Mouse (Mus musculus): ENCODE data around the gene Mga. TPM values are rescaled to one million over a fixed set of nuclear protein-coding genes. Genes with fewer than 3 reads are reported as not detected.

Gene Mga
- total and polyA plus RNA-seq, 3 experiments = 45.7 to 224 (median 60.9) TPM

DNA sequence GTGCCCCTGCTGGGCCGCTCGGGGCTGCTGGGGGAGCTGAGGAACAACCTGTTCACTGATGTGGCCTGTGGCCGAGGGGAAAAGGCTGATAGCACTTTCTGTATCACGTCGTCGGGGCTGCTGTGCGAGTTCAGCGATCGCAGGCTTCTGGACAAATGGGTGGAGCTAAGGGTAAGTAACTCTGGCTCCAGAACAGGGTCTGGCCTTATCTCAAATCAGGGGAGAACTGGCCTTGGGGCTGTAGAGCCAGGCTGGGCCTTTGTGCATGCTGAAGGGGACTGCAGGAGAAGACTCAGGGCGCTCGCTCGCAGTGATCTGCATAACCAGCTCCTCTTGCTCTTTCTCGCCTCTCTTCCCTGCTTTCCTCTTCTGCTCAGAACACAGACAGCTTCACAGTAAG is 115.9 kb downstream of the Mga start:
- Histone ChIP-seq H3K9me3 (replicated peaks; ENCODE audit: insufficient read depth, low read length) (no peaks in the 10 kb centered on the region), H3K4me1 (ENCODE audit: control insufficient read depth in 1 of 2, insufficient read depth in 2 of 2, low read length in 2 of 2) (peaks cover 13 to 29% of the 10 kb centered on the region in 2 experiments), H3K4me3 (ENCODE audit: control insufficient read depth in 1 of 2, insufficient read depth in 1 of 2, low read depth in 2 of 2, low read length in 2 of 2) (no peak overlapping the region), H3K27ac (ENCODE audit: control insufficient read depth, low read depth, low read length) (no peak overlapping the region), H3K36me3 (ENCODE audit: control insufficient read depth in 1 of 2, insufficient read depth in 2 of 2, low read length in 2 of 2) (peaks cover 0 to 32% of the 10 kb centered on the region in 2 experiments; a peak in 2 of 4 replicates), H3K79me2 (ENCODE audit: control insufficient read depth, insufficient read depth, low read length, poor library complexity) (no peaks in the 10 kb centered on the region), H3K9ac (ENCODE audit: control insufficient read depth, low read depth, low read length, poor library complexity, severe bottlenecking) (no peak overlapping the region), H3K27me3 (ENCODE audit: control insufficient read depth in 1 of 2, insufficient read depth in 2 of 2, low read length in 2 of 2) (no peaks in the 10 kb centered on the region)
- peak; percentile 37 for DNase-seq (ENCODE audit: low read depth, low spot score)
- no peak for TF ChIP-seq GATA1 (IDR thresholded peaks at IDR 0.05; ENCODE audit: low read depth, low read length)
- TF ChIP-seq CHD1 (IDR thresholded peaks at IDR 0.05; ENCODE audit: low read depth, low read length) = no peak
- TF ChIP-seq MAX (IDR thresholded peaks at IDR 0.05; ENCODE audit: low read length) = no peak

GRCm38 (mm10) chr2:120013831-120014486 is 116.9 kb downstream of the Mga start:
- no peak overlapping the region for H3K9ac ChIP-seq (ENCODE audit: control insufficient read depth, low read depth, low read length, poor library complexity, severe bottlenecking)
- no peaks in the 10 kb centered on the region for H3K27me3 ChIP-seq (ENCODE audit: control insufficient read depth in 1 of 2, insufficient read depth in 2 of 2, low read length in 2 of 2)
- peaks cover 13 to 29% of the 10 kb centered on the region in 2 experiments for H3K4me1 ChIP-seq (ENCODE audit: control insufficient read depth in 1 of 2, insufficient read depth in 2 of 2, low read length in 2 of 2)
- H3K79me2 ChIP-seq (ENCODE audit: control insufficient read depth, insufficient read depth, low read length, poor library complexity) = no peaks in the 10 kb centered on the region
- H3K4me3 ChIP-seq (ENCODE audit: control insufficient read depth in 1 of 2, insufficient read depth in 1 of 2, low read depth in 2 of 2, low read length in 2 of 2) = no peak overlapping the region
- no peaks in the 10 kb centered on the region for H3K9me3 ChIP-seq (replicated peaks; ENCODE audit: insufficient read depth, low read length)
- no peak overlapping the region for H3K27ac ChIP-seq (ENCODE audit: control insufficient read depth, low read depth, low read length)
- DNase-seq (ENCODE audit: low read depth, low spot score) = peak; percentile 59
- TF ChIP-seq MAZ (IDR thresholded peaks at IDR 0.05; ENCODE audit: low read depth, low read length) = no peak
- peak; percentile 55; the same call in 1 of the 2 replicates for TF ChIP-seq GATA1 (IDR thresholded peaks at IDR 0.05; ENCODE audit: low read depth, low read length)
- TF ChIP-seq EP300 (IDR thresholded peaks at IDR 0.05; ENCODE audit: low read depth in 1 of 2, low read length in 2 of 2) = peak; percentile 42 to 63; a peak in 2 of 4 replicates
- TF ChIP-seq RCOR1 (IDR thresholded peaks at IDR 0.05; ENCODE audit: low read depth, low read length) = 0 out of 2 replicates have a peak, but pooled peaks have one; percentile 53
- TF ChIP-seq POLR2AphosphoS2 (IDR thresholded peaks at IDR 0.05; ENCODE audit: low read length) = no peak
- TF ChIP-seq RAD21 (IDR thresholded peaks at IDR 0.05; ENCODE audit: low read depth, low read length) = no peak
- TF ChIP-seq ZKSCAN1 (IDR thresholded peaks at IDR 0.05; ENCODE audit: low read depth, low read length) = no peak
- TF ChIP-seq ETS1 (IDR thresholded peaks at IDR 0.05; ENCODE audit: low read depth, low read length) = no peak
- no peak for TF ChIP-seq NRF1 (IDR thresholded peaks at IDR 0.05; ENCODE audit: insufficient read depth, low read depth, low read length, poor library complexity, severe bottlenecking)
- TF ChIP-seq USF1 (IDR thresholded peaks at IDR 0.05; ENCODE audit: low read depth, low read length) = no peak
- TF ChIP-seq SIN3A (IDR thresholded peaks at IDR 0.05; ENCODE audit: low read length) = 0 out of 2 replicates have a peak, but pooled peaks have one; percentile 33
- no peak for TF ChIP-seq JUND (IDR thresholded peaks at IDR 0.05; ENCODE audit: low read depth, low read length)
- TF ChIP-seq KAT2A (conservative IDR thresholded peaks at IDR 0.05; ENCODE audit: low read depth, low read length) = no peak
- H3K36me3 ChIP-seq (ENCODE audit: control insufficient read depth in 1 of 2, insufficient read depth in 2 of 2, low read length in 2 of 2) = peaks cover 0 to 32% of the 10 kb centered on the region in 2 experiments; a peak in 2 of 4 replicates

Data from MEL (cell line).